Mouse (Mus musculus) embryonic facial prominence, embryonic 11.5 days (tissue): Measurements from ENCODE around the gene Acot8. TPM values are rescaled to one million over a fixed set of nuclear protein-coding genes. Genes with fewer than 3 reads are reported as not detected.

ENCODE experiments used
- ATAC-seq: fragments of 200-750 bp; cut with Nextera tagmentation; replicated peaks from 2 replicates; pipeline ENCODE4 v1.8.0; 2017; ENCODE audit warnings: low read depth; ENCODE audit not compliant: insufficient number of reproducible peaks, low FRiP score, low TSS enrichment
- DNase-seq: peaks from one replicate; pipeline ENCODE4 v3.0.0-alpha.2; 2015; ENCODE audit warnings: low spot score
- H3K27ac ChIP-seq: fragments of 300-500 bp; sonication (generic); replicated peaks from 2 replicates; pipeline ENCODE4 v1.5.1; 2014; ENCODE audit warnings: mild to moderate bottlenecking, low read depth, low read length, control low read depth
- H3K27me3 ChIP-seq: fragments of 300-500 bp; sonication (generic); 2 replicates; pipeline ENCODE4 v1.6.1; 2014; ENCODE audit warnings: mild to moderate bottlenecking, low read length, moderate library complexity, mixed read lengths; ENCODE audit not compliant: control insufficient read depth, insufficient read depth
- H3K36me3 ChIP-seq: fragments of 300-500 bp; sonication (generic); replicated peaks from 2 replicates; pipeline ENCODE4 v1.6.1; 2014; ENCODE audit warnings: low read depth, mild to moderate bottlenecking, low read length, moderate library complexity, mixed read lengths; ENCODE audit not compliant: control insufficient read depth, insufficient read depth
- H3K4me1 ChIP-seq: fragments of 300-500 bp; sonication (generic); 2 replicates; pipeline ENCODE4 v1.6.1; 2014; ENCODE audit warnings: low read length, mixed read lengths; ENCODE audit not compliant: control insufficient read depth, insufficient read depth
- H3K4me2 ChIP-seq: fragments of 300-500 bp; sonication (generic); 2 replicates; pipeline ENCODE4 v1.6.1; 2014; ENCODE audit warnings: low read depth, mild to moderate bottlenecking, control low read depth, low read length, moderate library complexity
- H3K4me3 ChIP-seq: fragments of 300-500 bp; sonication (generic); 2 replicates; pipeline ENCODE4 v1.5.1; 2014; ENCODE audit warnings: low read depth, low read length, control low read depth
- H3K9ac ChIP-seq: fragments of 300-500 bp; sonication (generic); replicated peaks from 2 replicates; pipeline ENCODE4 v1.6.1; 2014; ENCODE audit warnings: mild to moderate bottlenecking, control low read depth, low read length
- H3K9me3 ChIP-seq: fragments of 300-500 bp; sonication (generic); replicated peaks from 2 replicates; pipeline ENCODE4 v1.6.1; 2016; ENCODE audit warnings: mild to moderate bottlenecking, low read length, inconsistent platforms, mixed read lengths; ENCODE audit not compliant: control insufficient read depth
- WGBS: fragments of 180-500 bp; shearing (Covaris S2); extraction: QIAGEN DNeasy Blood & Tissue Kit; methylation state at CpG from one replicate; pipeline ENCODE4 v1.1.7; 2014; 5-methylcytosine and 5-hydroxymethylcytosine counted together
- polyA plus RNA-seq: library from polyadenylated mRNA; unstranded; fragments of >200 nt; fragmentation: Nextera tagmentation; extraction: Ambion mirVana; gene quantifications from 2 replicates; pipeline ENCODE4 v1.2.1, GENCODE M21; 2014

Gene Acot8
- polyA plus RNA-seq, 1 experiment from 2014 or later, result 9.6 TPM

- Histone ChIP-seq H3K27ac (no peak overlapping the region), H3K27me3 (no peaks in the 10 kb centered on the region), H3K9me3 (no peaks in the 10 kb centered on the region), H3K9ac (no peak overlapping the region), H3K36me3 (peaks cover 4% of the 10 kb centered on the region), H3K4me3 (no peak overlapping the region), H3K4me2 (no peak overlapping the region), H3K4me1 (no peaks in the 10 kb centered on the region)
- DNase-seq (peak; percentile 74), ATAC-seq (no peak)
- WGBS, result 80% methylated on average over 3 of the region's 3 CpGs
Observed at GRCm38 (mm10) chr2:164793236-164793635, 11.4 kb downstream of the Acot8 start.

GRCm38 (mm10) chr2:164792400-164793190 lies 12.1 kb downstream of the Acot8 start:
- Histone ChIP-seq H3K27ac (no peak overlapping the region), H3K27me3 (no peaks in the 10 kb centered on the region), H3K36me3 (peaks cover 4% of the 10 kb centered on the region), H3K9me3 (no peaks in the 10 kb centered on the region), H3K4me2 (no peak overlapping the region), H3K4me1 (no peaks in the 10 kb centered on the region), H3K4me3 (no peak overlapping the region), H3K9ac (no peak overlapping the region)
- WGBS, result 88% methylated on average over 12 of the region's 12 CpGs
- DNase-seq, result no peak
- ATAC-seq, result no peak; the same call in 1 of the 2 replicates

GRCm38 (mm10) chr2:164791841-164792261 lies 12.8 kb downstream of the Acot8 start:
- H3K4me3 ChIP-seq, result no peak overlapping the region
- 93% methylated on average over 18 of the region's 18 CpGs for WGBS
- H3K4me1 ChIP-seq, result no peaks in the 10 kb centered on the region
- H3K36me3 ChIP-seq, result peaks cover 4% of the 10 kb centered on the region
- no peak overlapping the region for H3K4me2 ChIP-seq
- no peak for DNase-seq
- H3K27ac ChIP-seq, result no peak overlapping the region
- no peaks in the 10 kb centered on the region for H3K27me3 ChIP-seq
- ATAC-seq, result no peak
- no peak overlapping the region for H3K9ac ChIP-seq
- no peaks in the 10 kb centered on the region for H3K9me3 ChIP-seq

GRCm38 (mm10) chr2:164790451-164790850 lies 14.2 kb downstream of the Acot8 start:
- H3K9me3 ChIP-seq, result no peaks in the 10 kb centered on the region
- H3K36me3 ChIP-seq, result peaks cover 4% of the 10 kb centered on the region
- no peak overlapping the region for H3K27ac ChIP-seq
- H3K4me3 ChIP-seq, result no peak overlapping the region
- WGBS, result 78% methylated on average over 4 of the region's 4 CpGs
- H3K4me1 ChIP-seq, result no peaks in the 10 kb centered on the region
- no peak for ATAC-seq
- no peak overlapping the region for H3K9ac ChIP-seq
- DNase-seq, result no peak
- H3K4me2 ChIP-seq, result no peak overlapping the region
- no peaks in the 10 kb centered on the region for H3K27me3 ChIP-seq

- H3K4me2 ChIP-seq, result no peak overlapping the region
- H3K36me3 ChIP-seq, result no peaks in the 10 kb centered on the region; the same call in 1 of the 2 replicates
- H3K9me3 ChIP-seq, result no peaks in the 10 kb centered on the region
- H3K9ac ChIP-seq, result no peak overlapping the region
- no peaks in the 10 kb centered on the region for H3K27me3 ChIP-seq
- H3K4me1 ChIP-seq, result no peaks in the 10 kb centered on the region
- no peak for ATAC-seq
- 70% methylated on average over 4 of the region's 4 CpGs for WGBS
- H3K4me3 ChIP-seq, result no peak overlapping the region
- H3K27ac ChIP-seq, result no peak overlapping the region
- DNase-seq, result no peak
Observed at GRCm38 (mm10) chr2:164788411-164788810, 16.3 kb downstream of the Acot8 start.

- H3K27me3 ChIP-seq, result no peaks in the 10 kb centered on the region
- H3K27ac ChIP-seq, result no peak overlapping the region
- H3K9ac ChIP-seq, result no peak overlapping the region
- no peak overlapping the region for H3K4me3 ChIP-seq
- ATAC-seq, result no peak
- no peaks in the 10 kb centered on the region for H3K9me3 ChIP-seq
- no peak overlapping the region for H3K4me2 ChIP-seq
- H3K36me3 ChIP-seq, result no peaks in the 10 kb centered on the region; the same call in 1 of the 2 replicates
- no peaks in the 10 kb centered on the region for H3K4me1 ChIP-seq
- 73% methylated on average over 10 of the region's 10 CpGs for WGBS
- no peak for DNase-seq
Observed at GRCm38 (mm10) chr2:164787779-164788178, 16.9 kb downstream of the Acot8 start.

GRCm38 (mm10) chr2:164787032-164787431 lies 17.6 kb downstream of the Acot8 start:
- DNase-seq, result no peak
- H3K9me3 ChIP-seq, result no peaks in the 10 kb centered on the region
- WGBS, result 77% methylated on average over 3 of the region's 3 CpGs
- H3K4me1 ChIP-seq, result no peaks in the 10 kb centered on the region
- no peak overlapping the region for H3K9ac ChIP-seq
- H3K4me3 ChIP-seq, result no peak overlapping the region
- no peaks in the 10 kb centered on the region for H3K27me3 ChIP-seq
- ATAC-seq, result no peak
- no peaks in the 10 kb centered on the region; the same call in 1 of the 2 replicates for H3K36me3 ChIP-seq
- no peak overlapping the region; the same call in 1 of the 2 replicates for H3K4me2 ChIP-seq
- no peak overlapping the region for H3K27ac ChIP-seq

GRCm38 (mm10) chr2:164786388-164786885 lies 18.2 kb downstream of the Acot8 start:
- no peaks in the 10 kb centered on the region for H3K27me3 ChIP-seq
- no peak for ATAC-seq
- H3K27ac ChIP-seq, result no peak overlapping the region

More at GRCm38 (mm10) chr2:164786388-164786885, 18.2 kb downstream of the Acot8 start:
- no peaks in the 10 kb centered on the region for H3K9me3 ChIP-seq
- H3K36me3 ChIP-seq, result no peaks in the 10 kb centered on the region
- peak overlapping the region; percentile 98 for H3K4me2 ChIP-seq
- WGBS, result 7% methylated on average over 15 of the region's 15 CpGs
- peak overlapping the region; percentile 66 for H3K4me3 ChIP-seq
- H3K9ac ChIP-seq, result peak overlapping the region; percentile 75
- no peaks in the 10 kb centered on the region for H3K4me1 ChIP-seq
- DNase-seq, result peak; percentile 26
